Mouse (Mus musculus): Measurements from ENCODE around the gene Sox13. TPM values are rescaled to one million over a fixed set of nuclear protein-coding genes. Genes with fewer than 3 reads are reported as not detected.

Sox13 gene
- polyA plus RNA-seq, 2 experiments = 1.6 to 4.9 TPM

- TF ChIP-seq EP300 (IDR thresholded peaks at IDR 0.05; ENCODE audit: low read depth) (no peak), CTCF (IDR thresholded peaks at IDR 0.05; ENCODE audit: low read depth) (no peak)
- no peak overlapping the region for H3K4me2 ChIP-seq (ENCODE audit: low read depth)
- no peak overlapping the region for H3K27ac ChIP-seq
- H3K4me1 ChIP-seq (replicated peaks; ENCODE audit: control insufficient read depth in 2 of 2, insufficient read depth in 2 of 2, low read length in 1 of 2) = peaks cover 0 to 6% of the 10 kb centered on the region in 2 experiments; a peak in 1 of 4 replicates
- DNase-seq (ENCODE audit: low read depth in 3 of 3, low spot score in 3 of 3) (no peak), ATAC-seq (ENCODE audit: insufficient read depth) (no peak)
- WGBS (ENCODE audit: insufficient replicate concordance) = 28% methylated on average over 9 of the region's 9 CpGs
- H3K9me3 ChIP-seq (ENCODE audit: control insufficient read depth, low read length) = no peaks in the 10 kb centered on the region
- H3K27me3 ChIP-seq (ENCODE audit: control insufficient read depth, insufficient read depth, low read length) = no peaks in the 10 kb centered on the region
- no peaks in the 10 kb centered on the region for H3K36me3 ChIP-seq (replicated peaks; ENCODE audit: control insufficient read depth, insufficient read depth, low read depth)
- no peak overlapping the region for H3K9ac ChIP-seq (replicated peaks)
- no peak overlapping the region for H3K4me3 ChIP-seq (ENCODE audit: insufficient read depth in 1 of 2, low read depth in 2 of 2, low read length in 2 of 2)
Observed at GRCm38 (mm10) chr1:133412941-133413340, 11.2 kb downstream of the Sox13 start.

GRCm38 (mm10) chr1:133411506-133412147 lies 12.6 kb downstream of the Sox13 start:
- Histone ChIP-seq H3K9me3 (ENCODE audit: control insufficient read depth, low read length) (no peaks in the 10 kb centered on the region), H3K27me3 (ENCODE audit: control insufficient read depth, insufficient read depth, low read length) (no peaks in the 10 kb centered on the region), H3K4me2 (ENCODE audit: low read depth) (no peak overlapping the region), H3K27ac (no peak overlapping the region), H3K36me3 (replicated peaks; ENCODE audit: control insufficient read depth, insufficient read depth, low read depth) (no peaks in the 10 kb centered on the region), H3K4me3 (ENCODE audit: insufficient read depth in 1 of 2, low read depth in 2 of 2, low read length in 2 of 2) (no peak overlapping the region), H3K9ac (replicated peaks) (no peak overlapping the region), H3K4me1 (replicated peaks; ENCODE audit: control insufficient read depth in 2 of 2, insufficient read depth in 2 of 2, low read length in 1 of 2) (peaks cover 0 to 6% of the 10 kb centered on the region in 2 experiments; a peak in 1 of 4 replicates)
- DNase-seq (ENCODE audit: low read depth in 3 of 3, low spot score in 3 of 3) (no peak), ATAC-seq (ENCODE audit: insufficient read depth) (no peak)
- whole genome bisulfite sequencing (ENCODE audit: insufficient replicate concordance) = 69% methylated on average over 8 of the region's 8 CpGs
- no peak for TF ChIP-seq EP300 (IDR thresholded peaks at IDR 0.05; ENCODE audit: low read depth)
- no peak for TF ChIP-seq CTCF (IDR thresholded peaks at IDR 0.05; ENCODE audit: low read depth)

- Histone ChIP-seq H3K4me2 (ENCODE audit: low read depth) (no peak overlapping the region), H3K27ac (no peak overlapping the region), H3K36me3 (replicated peaks; ENCODE audit: control insufficient read depth, insufficient read depth, low read depth) (no peaks in the 10 kb centered on the region), H3K9me3 (ENCODE audit: control insufficient read depth, low read length) (no peaks in the 10 kb centered on the region), H3K9ac (replicated peaks) (no peak overlapping the region), H3K27me3 (ENCODE audit: control insufficient read depth, insufficient read depth, low read length) (no peaks in the 10 kb centered on the region), H3K4me3 (ENCODE audit: insufficient read depth in 1 of 2, low read depth in 2 of 2, low read length in 2 of 2) (no peak overlapping the region), H3K4me1 (replicated peaks; ENCODE audit: control insufficient read depth in 2 of 2, insufficient read depth in 2 of 2, low read length in 1 of 2) (peaks cover 0 to 2% of the 10 kb centered on the region in 2 experiments; a peak in 1 of 4 replicates)
- 58% methylated on average over 9 of the region's 9 CpGs for WGBS (ENCODE audit: insufficient replicate concordance)
- no peak for ATAC-seq (ENCODE audit: insufficient read depth)
- TF ChIP-seq EP300 (IDR thresholded peaks at IDR 0.05; ENCODE audit: low read depth) (no peak), CTCF (IDR thresholded peaks at IDR 0.05; ENCODE audit: low read depth) (no peak)
- no peak for DNase-seq (ENCODE audit: low read depth in 3 of 3, low spot score in 3 of 3)
Observed at GRCm38 (mm10) chr1:133409786-133410185, 14.4 kb downstream of the Sox13 start.

- H3K27ac ChIP-seq = no peak overlapping the region
- no peaks in the 10 kb centered on the region for H3K27me3 ChIP-seq (ENCODE audit: control insufficient read depth, insufficient read depth, low read length)
- H3K4me3 ChIP-seq (ENCODE audit: insufficient read depth in 1 of 2, low read depth in 2 of 2, low read length in 2 of 2) = no peak overlapping the region
- H3K9ac ChIP-seq (replicated peaks) = no peak overlapping the region
- DNase-seq (ENCODE audit: low read depth in 3 of 3, low spot score in 3 of 3) (no peak), ATAC-seq (ENCODE audit: insufficient read depth) (peak; percentile 28; the same call in 1 of the 2 replicates)
- TF ChIP-seq CTCF (IDR thresholded peaks at IDR 0.05; ENCODE audit: low read depth) (no peak), EP300 (IDR thresholded peaks at IDR 0.05; ENCODE audit: low read depth) (no peak)
- WGBS (ENCODE audit: insufficient replicate concordance) = 48% methylated on average over 6 of the region's 6 CpGs
- H3K36me3 ChIP-seq (replicated peaks; ENCODE audit: control insufficient read depth, insufficient read depth, low read depth) = no peaks in the 10 kb centered on the region
- H3K4me2 ChIP-seq (ENCODE audit: low read depth) = peak overlapping the region; percentile 38
- peaks cover 0 to 2% of the 10 kb centered on the region in 2 experiments; a peak in 1 of 4 replicates for H3K4me1 ChIP-seq (replicated peaks; ENCODE audit: control insufficient read depth in 2 of 2, insufficient read depth in 2 of 2, low read length in 1 of 2)
- H3K9me3 ChIP-seq (ENCODE audit: control insufficient read depth, low read length) = no peaks in the 10 kb centered on the region
Observed at GRCm38 (mm10) chr1:133408880-133409516, 15.2 kb downstream of the Sox13 start.

GRCm38 (mm10) chr1:133408321-133408720 lies 15.9 kb downstream of the Sox13 start:
- Histone ChIP-seq H3K9ac (replicated peaks) (no peak overlapping the region), H3K27me3 (ENCODE audit: control insufficient read depth, insufficient read depth, low read length) (no peaks in the 10 kb centered on the region), H3K36me3 (replicated peaks; ENCODE audit: control insufficient read depth, insufficient read depth, low read depth) (no peaks in the 10 kb centered on the region), H3K4me2 (ENCODE audit: low read depth) (peak overlapping the region; percentile 38; the same call in 1 of the 2 replicates), H3K4me3 (ENCODE audit: insufficient read depth in 1 of 2, low read depth in 2 of 2, low read length in 2 of 2) (no peak overlapping the region), H3K4me1 (replicated peaks; ENCODE audit: control insufficient read depth in 2 of 2, insufficient read depth in 2 of 2, low read length in 1 of 2) (peaks cover 0 to 2% of the 10 kb centered on the region in 2 experiments; a peak in 1 of 4 replicates), H3K27ac (no peak overlapping the region), H3K9me3 (ENCODE audit: control insufficient read depth, low read length) (no peaks in the 10 kb centered on the region)
- DNase-seq (ENCODE audit: low read depth in 3 of 3, low spot score in 3 of 3) (no peak), ATAC-seq (ENCODE audit: insufficient read depth) (no peak)
- WGBS (ENCODE audit: insufficient replicate concordance) = 66% methylated on average over 9 of the region's 9 CpGs
- TF ChIP-seq EP300 (IDR thresholded peaks at IDR 0.05; ENCODE audit: low read depth) (no peak), CTCF (IDR thresholded peaks at IDR 0.05; ENCODE audit: low read depth) (no peak)

Data from liver, embryonic 14.5 days (tissue).